Mouse (Mus musculus): ENCODE results near the gene Gm21093.
"Not testable (repeated sequence)": the region's sequence is repeated elsewhere in the genome, so short reads cannot be mapped to it uniquely, and the experiment has no call there.

Gm21093 gene

GRCm38 (mm10) chr4:42034626-42035025 lies at the start of gene Gm21093:
Gm21093 (minus strand) TSS chr4:42034726.
- DNase-seq (ENCODE audit: low spot score): not testable (repeated sequence)
